Mouse (Mus musculus) kidney, adult 2 months (tissue): ENCODE results near the gene Clip2. TPM values are rescaled to one million over a fixed set of nuclear protein-coding genes. Genes with fewer than 3 reads are reported as not detected.

Source experiments
- DNase-seq: peaks from one replicate; pipeline ENCODE4 v3.0.0; 2021
- H3K27ac ChIP-seq: fragments of 200-500 bp; 2 replicates; pipeline ENCODE4 v1.5.1; 2012; ENCODE audit warnings: low read depth, low read length, control low read depth, inconsistent platforms; ENCODE audit not compliant: insufficient read depth
- H3K27me3 ChIP-seq: fragments of 200-500 bp; replicated peaks from 2 replicates; pipeline ENCODE4 v1.6.1; 2012; ENCODE audit warnings: mild to moderate bottlenecking, moderate library complexity, low read length, inconsistent platforms; ENCODE audit not compliant: control insufficient read depth, insufficient read depth
- H3K36me3 ChIP-seq: fragments of 200-500 bp; 2 replicates; pipeline ENCODE4 v1.6.1; 2012; ENCODE audit warnings: mild to moderate bottlenecking, moderate library complexity, low read length, inconsistent platforms; ENCODE audit not compliant: control insufficient read depth, insufficient read depth
- H3K4me1 ChIP-seq: fragments of 200-500 bp; 2 replicates; pipeline ENCODE4 v1.6.1; 2011; ENCODE audit warnings: low read length; ENCODE audit not compliant: control insufficient read depth, insufficient read depth
- H3K4me3 ChIP-seq: fragments of 200-500 bp; 2 replicates; pipeline ENCODE4 v1.5.1; 2011; ENCODE audit warnings: mild to moderate bottlenecking, low read depth, low read length, control low read depth; ENCODE audit not compliant: insufficient read depth
- CTCF ChIP-seq: fragments of 200-500 bp; conservative IDR thresholded peaks from 2 replicates; pipeline ENCODE4 v1.5.1; 2011; ENCODE audit warnings: low read depth, mild to moderate bottlenecking, control low read depth, low read length, moderate library complexity, mixed read lengths; ENCODE audit not compliant: insufficient read depth, insufficient read length
- POLR2A ChIP-seq: fragments of 200-500 bp; IDR thresholded peaks from one replicate; pipeline ENCODE4 v1.6.1; 2011; ENCODE audit warnings: low read depth, low read length, control low read depth
- WGBS: fragments of 180-500 bp; shearing (Covaris S2); methylation state at CpG from one replicate; pipeline ENCODE4 v1.1.7; 2018; 5-methylcytosine and 5-hydroxymethylcytosine counted together
- polyA plus RNA-seq: library from polyadenylated mRNA; depleted of rRNA; stranded (reverse); fragments of >200 nt; gene quantifications from 2 replicates; pipeline ENCODE4 v1.2.3, GENCODE M21; 2012

Clip2 gene
- polyA plus RNA-seq, 1 experiment: 22.4 TPM

DNA sequence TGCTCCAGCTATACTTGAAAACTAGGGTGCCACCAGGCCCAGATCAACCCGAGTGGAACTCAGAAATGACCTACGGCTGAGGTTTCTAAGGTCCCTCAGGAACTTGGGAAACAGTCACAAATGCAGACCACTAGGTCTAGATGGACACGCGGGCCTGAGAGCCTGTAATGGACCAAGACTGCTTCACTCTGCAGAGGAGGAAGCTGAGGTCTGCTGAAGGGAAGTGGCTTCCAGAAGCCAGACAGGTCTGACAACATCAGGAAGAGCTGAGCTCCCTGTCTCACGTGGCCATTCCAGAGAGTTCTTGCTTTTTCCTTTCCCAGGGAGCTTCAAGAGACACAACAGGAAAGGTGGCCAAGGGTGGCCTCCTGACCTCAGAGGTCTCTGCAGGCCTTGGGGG is 43.3 kb downstream of the Clip2 start:
- WGBS: 79% methylated on average over 5 of the region's 5 CpGs
- H3K36me3 ChIP-seq: no peaks in the 10 kb centered on the region

DNA sequence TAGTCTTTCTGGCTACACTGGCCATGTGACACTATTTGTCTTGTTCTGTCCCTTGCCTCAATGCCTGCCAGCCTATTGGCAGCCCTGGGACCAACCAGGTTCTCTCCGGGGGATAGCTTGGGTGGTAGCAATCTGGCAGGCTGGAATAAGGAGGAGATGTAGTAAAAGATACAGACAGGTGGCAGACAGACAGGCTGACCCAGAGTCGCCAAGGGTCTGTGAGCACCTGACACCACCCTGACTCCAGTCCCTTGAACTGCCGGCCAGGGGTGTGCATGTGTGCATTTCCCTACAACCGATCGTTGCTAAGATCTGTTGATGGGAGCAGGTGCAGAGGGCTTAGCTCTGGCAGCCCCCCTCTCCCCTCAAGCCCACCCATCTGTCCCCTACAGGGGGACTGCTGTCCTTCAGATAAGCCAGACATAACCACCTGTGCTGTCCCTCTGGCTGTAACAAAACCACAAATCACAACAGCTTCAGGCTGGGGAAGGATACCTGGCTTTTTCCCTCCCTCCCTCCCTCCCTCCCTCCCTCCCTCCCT is 44.3 kb downstream of the Clip2 start:
- H3K36me3 ChIP-seq: no peaks in the 10 kb centered on the region
- no peak overlapping the region for H3K4me3 ChIP-seq
- no peak for DNase-seq
- WGBS: 67% methylated on average over 5 of the region's 5 CpGs
- no peak for TF ChIP-seq CTCF
- H3K27ac ChIP-seq: no peak overlapping the region
- H3K4me1 ChIP-seq: no peaks in the 10 kb centered on the region
- H3K27me3 ChIP-seq: no peaks in the 10 kb centered on the region

More for the DNA sequence above, 43.3 kb downstream of the Clip2 start:
- Histone ChIP-seq H3K4me1 (no peaks in the 10 kb centered on the region), H3K4me3 (no peak overlapping the region), H3K27ac (no peak overlapping the region), H3K27me3 (no peaks in the 10 kb centered on the region)
- DNase-seq: no peak
- no peak for TF ChIP-seq CTCF
- no peak for TF ChIP-seq POLR2A

- 23% methylated on average over 10 of the region's 10 CpGs for WGBS
- no peak overlapping the region for H3K4me3 ChIP-seq
- peak; percentile 96 for TF ChIP-seq CTCF
- TF ChIP-seq POLR2A: no peak
- no peaks in the 10 kb centered on the region for H3K4me1 ChIP-seq
- no peaks in the 10 kb centered on the region for H3K27me3 ChIP-seq
- peak; percentile 75 for DNase-seq
- peaks cover 2% of the 10 kb centered on the region for H3K36me3 ChIP-seq
- H3K27ac ChIP-seq: no peak overlapping the region
Observed at GRCm38 (mm10) chr5:134507307-134507706, 44.9 kb downstream of the Clip2 start.

GRCm38 (mm10) chr5:134505810-134506292 is 46.4 kb downstream of the Clip2 start:
- Histone ChIP-seq H3K4me3 (no peak overlapping the region), H3K27me3 (no peaks in the 10 kb centered on the region), H3K4me1 (no peaks in the 10 kb centered on the region), H3K36me3 (peaks cover 2% of the 10 kb centered on the region), H3K27ac (no peak overlapping the region)
- WGBS: 84% methylated on average over 9 of the region's 9 CpGs
- no peak for DNase-seq
- TF ChIP-seq CTCF (no peak), POLR2A (no peak)

DNA sequence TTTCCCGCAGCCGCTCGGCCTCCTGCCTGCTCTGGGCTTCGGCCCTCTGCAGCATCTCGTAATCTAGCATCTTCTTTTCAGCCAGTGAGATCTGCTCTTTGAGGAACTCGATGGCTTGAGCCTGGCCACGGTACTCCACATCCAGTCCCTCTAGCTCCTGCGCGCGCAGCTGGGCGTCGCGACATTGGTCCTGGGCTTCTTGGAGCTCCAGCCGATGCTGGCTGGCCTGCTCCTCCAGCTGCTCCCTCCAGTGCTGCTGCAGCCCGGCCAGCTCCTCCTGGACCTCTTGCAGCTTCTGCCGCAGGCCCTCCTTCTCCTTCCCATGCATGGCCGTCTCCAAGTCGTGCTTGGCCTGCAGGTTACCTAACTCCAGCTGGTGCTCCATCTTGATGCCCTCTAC is 49.6 kb downstream of the Clip2 start:
- Histone ChIP-seq H3K4me3 (no peak overlapping the region), H3K27me3 (no peaks in the 10 kb centered on the region), H3K4me1 (no peaks in the 10 kb centered on the region), H3K27ac (no peak overlapping the region), H3K36me3 (peaks cover 2% of the 10 kb centered on the region)
- TF ChIP-seq POLR2A (no peak), CTCF (no peak)
- DNase-seq: no peak
- WGBS: 95% methylated on average over 18 of the region's 18 CpGs

DNA sequence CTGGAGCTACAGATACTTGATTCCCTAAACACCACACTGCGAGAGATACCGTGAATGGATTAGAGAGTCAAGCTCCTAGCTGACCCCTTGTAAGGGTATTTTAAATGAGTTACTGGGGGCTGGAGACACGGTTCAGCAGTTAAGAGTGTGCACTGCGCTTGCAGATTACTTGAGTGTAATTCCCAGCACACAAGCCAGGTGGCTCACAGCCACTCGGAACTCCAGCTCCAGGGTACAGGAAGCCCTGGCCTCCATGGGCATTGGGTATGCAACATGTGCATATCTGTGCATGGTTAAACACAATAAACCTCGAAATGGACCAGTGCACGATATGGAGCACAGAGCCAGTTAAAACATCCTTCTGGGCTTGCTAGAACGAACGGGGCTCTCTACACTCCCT is 50.8 kb downstream of the Clip2 start:
- TF ChIP-seq POLR2A: no peak
- peak; percentile 48; the same call in 1 of the 2 replicates for TF ChIP-seq CTCF
- no peaks in the 10 kb centered on the region for H3K27me3 ChIP-seq
- no peak overlapping the region for H3K27ac ChIP-seq
- WGBS: 61% methylated on average over 9 of the region's 9 CpGs
- DNase-seq: no peak
- peaks cover 2% of the 10 kb centered on the region for H3K36me3 ChIP-seq
- H3K4me1 ChIP-seq: no peaks in the 10 kb centered on the region
- no peak overlapping the region for H3K4me3 ChIP-seq

DNA sequence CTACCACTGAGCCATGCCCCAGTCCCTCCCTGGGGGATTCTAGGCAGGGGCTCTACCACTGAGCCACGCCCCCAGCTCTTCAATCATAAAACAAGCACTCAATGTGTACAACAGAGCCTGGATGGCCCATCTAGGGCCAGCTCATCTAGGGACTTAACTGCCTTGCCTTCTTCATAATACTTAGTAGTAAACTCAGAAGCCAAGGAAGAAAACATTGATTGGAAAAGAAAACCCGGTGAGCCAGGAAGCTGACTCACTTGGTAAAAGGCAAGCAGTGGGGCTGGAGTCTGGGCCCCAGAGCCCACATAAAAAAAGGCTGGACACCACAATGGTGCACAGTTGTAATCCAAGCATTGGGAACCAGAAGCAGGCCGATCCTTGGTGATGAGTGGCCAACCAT is 51.6 kb downstream of the Clip2 start:
- 89% methylated on average over 3 of the region's 3 CpGs for WGBS
- peaks cover 2% of the 10 kb centered on the region for H3K36me3 ChIP-seq
- no peak overlapping the region for H3K4me3 ChIP-seq
- H3K27me3 ChIP-seq: no peaks in the 10 kb centered on the region
- no peak for TF ChIP-seq CTCF
- no peak for TF ChIP-seq POLR2A
- H3K27ac ChIP-seq: no peak overlapping the region
- H3K4me1 ChIP-seq: no peaks in the 10 kb centered on the region
- DNase-seq: no peak

DNA sequence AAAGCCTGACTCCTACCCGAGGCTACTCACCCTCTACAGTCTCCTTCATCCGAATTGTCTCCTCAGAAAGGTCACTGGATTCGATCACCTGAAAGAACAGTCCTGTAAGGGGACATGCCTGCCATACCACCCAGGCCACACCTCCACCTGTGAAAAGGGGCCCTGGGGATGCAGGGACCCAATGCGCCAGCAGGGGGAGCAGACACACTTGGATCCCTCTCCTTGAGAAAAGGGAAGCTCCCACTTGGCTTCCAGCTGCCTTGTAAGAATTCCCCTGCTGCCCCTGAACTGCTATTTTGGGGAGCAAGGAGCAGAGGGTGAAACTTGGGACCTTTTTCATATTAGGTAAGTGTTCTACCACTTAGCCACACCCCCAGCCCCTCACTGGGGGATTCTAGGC is 52.2 kb downstream of the Clip2 start:
- no peaks in the 10 kb centered on the region for H3K27me3 ChIP-seq
- H3K36me3 ChIP-seq: peaks cover 2% of the 10 kb centered on the region
- 72% methylated on average over 4 of the region's 4 CpGs for WGBS
- no peaks in the 10 kb centered on the region for H3K4me1 ChIP-seq
- H3K4me3 ChIP-seq: no peak overlapping the region
- peak; percentile 69 for DNase-seq
- no peak overlapping the region for H3K27ac ChIP-seq
- TF ChIP-seq POLR2A: no peak
- TF ChIP-seq CTCF: peak; percentile 64
